ENCODE assay signal across 21 mouse cellular contexts in genomic region chr9:16275589-16275988, GRCm38 (mm10).
A peak's percentile ranks its signal among the peaks of the same experiment; 100 is the strongest.
DNase-seq lines count a peak whose midpoint lies in the region; ATAC-seq lines count a peak whose summit lies in the region.
"Had no signal": no experiment of that assay in that cellular context is flagged by ENCODE, and none has a peak within 500 bp of the region (broad histone marks: within the 10 kb centered on the region; RNA-seq: fewer than 3 reads in every experiment).

No protein-coding gene starts in this region.

- H3K4me2 ChIP-seq in hindbrain, embryonic 13.5 days, result no peak overlapping the region
- no peak overlapping the region for H3K4me2 ChIP-seq in midbrain, embryonic 14.5 days (ENCODE audit: low read length)
- H3K4me2 ChIP-seq in midbrain, embryonic 11.5 days, result no peak overlapping the region
- no peak overlapping the region for H3K4me2 ChIP-seq in hindbrain, embryonic 16.5 days (ENCODE audit: low read length)
- H3K4me2 ChIP-seq: embryonic facial prominence, embryonic 13.5 days; forebrain, embryonic 12.5 days had no signal

- no peaks in the 10 kb centered on the region for H3K36me3 ChIP-seq in hindbrain, embryonic 13.5 days
- no peaks in the 10 kb centered on the region for H3K36me3 ChIP-seq in hindbrain, embryonic 10.5 days
- no peaks in the 10 kb centered on the region for H3K36me3 ChIP-seq in midbrain, embryonic 14.5 days (ENCODE audit: control insufficient read depth, insufficient read depth, low read length)
- H3K36me3 ChIP-seq in midbrain, embryonic 11.5 days (ENCODE audit: control insufficient read depth, insufficient read depth, low read length), result no peaks in the 10 kb centered on the region
- no peaks in the 10 kb centered on the region for H3K36me3 ChIP-seq in hindbrain, embryonic 16.5 days (ENCODE audit: control insufficient read depth, insufficient read depth, low read length)
- H3K36me3 ChIP-seq: embryonic facial prominence, embryonic 13.5 days; forebrain, embryonic 12.5 days; heart, embryonic 10.5 days had no signal

- H3K27ac ChIP-seq in hindbrain, embryonic 13.5 days, result peak overlapping the region; percentile 70
- no peak overlapping the region for H3K27ac ChIP-seq in hindbrain, embryonic 10.5 days
- peak overlapping the region; percentile 22; the same call in 1 of the 2 replicates for H3K27ac ChIP-seq in midbrain, embryonic 14.5 days (replicated peaks; ENCODE audit: low read depth, low read length)
- no peak overlapping the region for H3K27ac ChIP-seq in midbrain, embryonic 11.5 days (ENCODE audit: low read depth, low read length)
- H3K27ac ChIP-seq in hindbrain, embryonic 16.5 days (ENCODE audit: low read depth, low read length), result no peak overlapping the region
- H3K27ac ChIP-seq: embryonic facial prominence, embryonic 13.5 days; forebrain, embryonic 12.5 days; heart, embryonic 10.5 days had no signal

- H3K4me3 ChIP-seq in hindbrain, embryonic 13.5 days, result no peak overlapping the region
- H3K4me3 ChIP-seq in hindbrain, embryonic 10.5 days, result no peak overlapping the region
- no peak overlapping the region for H3K4me3 ChIP-seq in midbrain, embryonic 14.5 days (replicated peaks; ENCODE audit: low read depth, low read length)
- no peak overlapping the region for H3K4me3 ChIP-seq in midbrain, embryonic 11.5 days (ENCODE audit: low read depth, low read length)
- no peak overlapping the region for H3K4me3 ChIP-seq in hindbrain, embryonic 16.5 days (ENCODE audit: low read length)
- H3K4me3 ChIP-seq: embryonic facial prominence, embryonic 13.5 days; forebrain, embryonic 12.5 days; heart, embryonic 10.5 days had no signal

- H3K27me3 ChIP-seq in hindbrain, embryonic 13.5 days, result no peaks in the 10 kb centered on the region
- no peaks in the 10 kb centered on the region for H3K27me3 ChIP-seq in hindbrain, embryonic 10.5 days (ENCODE audit: insufficient read depth, poor library complexity, severe bottlenecking)
- no peaks in the 10 kb centered on the region for H3K27me3 ChIP-seq in midbrain, embryonic 14.5 days (ENCODE audit: control insufficient read depth, insufficient read depth, low read length)
- H3K27me3 ChIP-seq in midbrain, embryonic 11.5 days (ENCODE audit: control insufficient read depth, insufficient read depth, low read length), result no peaks in the 10 kb centered on the region
- no peaks in the 10 kb centered on the region for H3K27me3 ChIP-seq in hindbrain, embryonic 16.5 days (replicated peaks; ENCODE audit: control insufficient read depth, insufficient read depth, low read length)
- H3K27me3 ChIP-seq: embryonic facial prominence, embryonic 13.5 days; forebrain, embryonic 12.5 days had no signal

- H3K4me1 ChIP-seq in hindbrain, embryonic 13.5 days (replicated peaks), result peaks cover 16% of the 10 kb centered on the region; the same call in 1 of the 2 replicates
- H3K4me1 ChIP-seq in hindbrain, embryonic 10.5 days (replicated peaks), result no peaks in the 10 kb centered on the region
- no peaks in the 10 kb centered on the region for H3K4me1 ChIP-seq in midbrain, embryonic 14.5 days (ENCODE audit: control insufficient read depth, insufficient read depth, low read length)
- no peaks in the 10 kb centered on the region for H3K4me1 ChIP-seq in midbrain, embryonic 11.5 days (ENCODE audit: control insufficient read depth, insufficient read depth, low read length)
- no peaks in the 10 kb centered on the region for H3K4me1 ChIP-seq in hindbrain, embryonic 16.5 days (ENCODE audit: control insufficient read depth, insufficient read depth, low read depth, low read length)
- H3K4me1 ChIP-seq: embryonic facial prominence, embryonic 13.5 days; forebrain, embryonic 12.5 days; heart, embryonic 10.5 days had no signal

- H3K9me3 ChIP-seq in hindbrain, embryonic 13.5 days, result no peaks in the 10 kb centered on the region
- no peaks in the 10 kb centered on the region for H3K9me3 ChIP-seq in hindbrain, embryonic 10.5 days
- H3K9me3 ChIP-seq in midbrain, embryonic 14.5 days (ENCODE audit: control insufficient read depth, low read length), result no peaks in the 10 kb centered on the region
- no peaks in the 10 kb centered on the region for H3K9me3 ChIP-seq in midbrain, embryonic 11.5 days (ENCODE audit: control insufficient read depth, low read length)
- H3K9me3 ChIP-seq in hindbrain, embryonic 16.5 days (ENCODE audit: control insufficient read depth, low read length), result no peaks in the 10 kb centered on the region
- H3K9me3 ChIP-seq: embryonic facial prominence, embryonic 13.5 days; forebrain, embryonic 12.5 days; heart, embryonic 10.5 days had no signal

- WGBS in hindbrain, embryonic 13.5 days, result 61% methylated on average over 2 of the region's 2 CpGs
- 71% methylated on average over 2 of the region's 2 CpGs for WGBS in hindbrain, embryonic 10.5 days
- WGBS in midbrain, embryonic 14.5 days, result 59% methylated on average over 2 of the region's 2 CpGs
- 91% methylated on average over 2 of the region's 2 CpGs for WGBS in midbrain, embryonic 11.5 days
- WGBS in hindbrain, embryonic 16.5 days, result 46% methylated on average over 2 of the region's 2 CpGs

- no peak for DNase-seq in hindbrain, embryonic 10.5 days (ENCODE audit: low spot score)
- no peak for DNase-seq in midbrain, embryonic 14.5 days
- DNase-seq in midbrain, embryonic 11.5 days (ENCODE audit: low spot score, missing footprints), result no peak
- DNase-seq in cerebellum, postnatal 4 days (ENCODE audit: low spot score in 2 of 2), result no peak
- no peak for DNase-seq in liver
- DNase-seq: adrenal gland, postnatal 14 days; cerebellum, adult 11-12 months; cerebellum, adult 9-10 months; cerebellum, postnatal 25 days; gastrocnemius, postnatal 10 days; heart, adult 18-20 months; heart, postnatal 10 days; heart, postnatal 4 days had no signal

- H3K9ac ChIP-seq in hindbrain, embryonic 13.5 days, result no peak overlapping the region
- no peak overlapping the region for H3K9ac ChIP-seq in midbrain, embryonic 14.5 days (replicated peaks; ENCODE audit: low read length)
- H3K9ac ChIP-seq in midbrain, embryonic 11.5 days (ENCODE audit: low read length), result no peak overlapping the region
- H3K9ac ChIP-seq in hindbrain, embryonic 16.5 days (ENCODE audit: low read depth, low read length), result no peak overlapping the region
- H3K9ac ChIP-seq: embryonic facial prominence, embryonic 13.5 days; forebrain, embryonic 12.5 days had no signal

- ATAC-seq in hindbrain, embryonic 13.5 days (ENCODE audit: low FRiP score), result peak; percentile 59; the same call in 1 of the 2 replicates
- ATAC-seq in midbrain, embryonic 14.5 days (ENCODE audit: low FRiP score, low TSS enrichment), result no peak
- no peak for ATAC-seq in midbrain, embryonic 11.5 days (ENCODE audit: low FRiP score)
- peak; percentile 65; the same call in 1 of the 2 replicates for ATAC-seq in hindbrain, embryonic 16.5 days
- ATAC-seq: activated CD4-positive, CD25-positive, alpha-beta regulatory T cell, adult 4 months; forebrain, embryonic 16.5 days; Patski had no signal

Comparison
In these comparisons a context has a peak if more than half of its experiments do, and no peak if none do; other contexts are left out.
1. H3K27ac ChIP-seq: peak in hindbrain, embryonic 13.5 days (single experiment) and midbrain, embryonic 14.5 days (single experiment); none in hindbrain, embryonic 10.5 days (single experiment), midbrain, embryonic 11.5 days (single experiment) and hindbrain, embryonic 16.5 days (single experiment).
2. ATAC-seq: peak in hindbrain, embryonic 13.5 days (single experiment) and hindbrain, embryonic 16.5 days (single experiment); none in midbrain, embryonic 14.5 days (single experiment) and midbrain, embryonic 11.5 days (single experiment).